Mouse (Mus musculus) megakaryocyte progenitor cell, adult 5-6 weeks (primary cell): Measurements from ENCODE around the gene Zfp423. TPM values are rescaled to one million over a fixed set of nuclear protein-coding genes. Genes with fewer than 3 reads are reported as not detected.
A peak's percentile ranks its signal among the peaks of the same experiment; 100 is the strongest.

ENCODE experiments used
- ATAC-seq: replicated peaks from 2 replicates; pipeline ENCODE4 v1.8.0; 2016; ENCODE audit warnings: mild to moderate bottlenecking, moderate TSS enrichment, inconsistent platforms; ENCODE audit not compliant: poor library complexity
- total RNA-seq, 2 experiments: library from RNA; stranded (forward) in 1 of 2; stranded (reverse) in 1 of 2; fragments of 157-497, 149-512 nt in 1 of 2; fragments of 200-1000 nt in 1 of 2; gene quantifications; 2 replicates each; pipeline versions ENCODE4 v1.2.3 to v1.2.4; 2015 to 2017

Gene Zfp423
- not detected in 2 replicates for total RNA-seq (2015)
- not detected in 2 replicates for total RNA-seq (2017)

- ATAC-seq = no peak
Observed at GRCm38 (mm10) chr8:87959320-87959920, at the start of gene Zfp423. TSS of gene Zfp423 (minus strand) at chr8:87959595.

DNA sequence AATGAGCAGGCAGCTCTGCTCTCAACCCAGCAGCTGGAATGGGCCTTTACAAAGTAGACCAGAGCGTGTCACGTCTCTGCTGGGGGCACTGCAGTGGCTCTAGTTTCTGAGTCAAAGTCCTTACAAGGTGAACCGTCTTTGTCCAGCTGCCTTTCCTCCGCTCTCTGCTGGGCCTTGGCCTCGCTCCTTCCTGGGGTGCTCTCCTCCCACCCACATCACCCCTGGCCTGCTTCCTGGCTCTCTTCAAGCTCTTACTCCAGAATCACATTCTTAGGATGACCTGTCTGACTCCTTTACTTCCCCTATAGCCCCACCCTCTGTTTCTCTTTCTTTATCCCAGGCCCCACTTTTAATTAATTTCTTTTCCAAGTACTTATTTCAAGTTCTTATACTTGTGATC, 47.4 kb upstream of the Zfp423 start:
- no peak for ATAC-seq

GRCm38 (mm10) chr8:87984778-87985177, 25.4 kb upstream of the Zfp423 start:
- ATAC-seq = no peak

GRCm38 (mm10) chr8:87984032-87984431, 24.6 kb upstream of the Zfp423 start:
- no peak for ATAC-seq

DNA sequence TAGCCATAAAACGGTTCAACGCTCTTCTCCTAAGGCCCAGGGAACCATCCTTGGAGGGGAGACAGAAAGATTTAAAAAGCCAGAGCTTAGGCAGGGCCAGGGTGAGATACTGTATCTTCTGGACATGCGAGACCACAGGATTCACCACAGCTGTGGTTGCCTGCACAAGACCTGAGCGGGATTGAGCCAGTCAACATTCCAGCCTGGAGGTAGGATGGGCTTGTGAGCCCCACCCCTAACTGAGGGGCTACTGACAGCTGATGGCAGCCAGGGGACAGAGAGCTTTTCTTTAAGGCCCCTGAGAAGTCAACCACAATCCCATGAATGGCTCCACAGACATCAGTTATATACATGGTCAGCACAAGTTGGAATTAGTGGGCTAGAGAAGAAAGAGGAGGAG, 23.5 kb upstream of the Zfp423 start:
- ATAC-seq = no peak

DNA sequence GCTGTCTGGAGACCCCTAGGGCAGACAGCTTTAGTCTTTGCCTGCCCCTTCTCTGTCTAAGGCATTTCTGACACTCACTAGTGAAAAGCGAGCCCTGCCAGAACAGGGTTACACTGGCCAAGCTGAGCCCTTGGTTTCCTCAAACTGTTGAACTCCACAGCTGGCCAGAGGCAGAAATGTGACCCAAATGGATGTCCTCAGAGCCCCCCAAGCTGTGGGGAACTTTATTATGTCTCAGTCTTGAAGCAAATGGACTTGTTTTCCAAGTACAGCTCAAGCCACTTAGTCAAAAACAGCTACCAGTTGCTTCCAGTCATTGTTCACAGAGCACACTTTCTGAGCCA, 16.0 kb upstream of the Zfp423 start:
- ATAC-seq = no peak

- ATAC-seq = no peak
Observed at GRCm38 (mm10) chr8:87974759-87975465, 15.5 kb upstream of the Zfp423 start.

DNA sequence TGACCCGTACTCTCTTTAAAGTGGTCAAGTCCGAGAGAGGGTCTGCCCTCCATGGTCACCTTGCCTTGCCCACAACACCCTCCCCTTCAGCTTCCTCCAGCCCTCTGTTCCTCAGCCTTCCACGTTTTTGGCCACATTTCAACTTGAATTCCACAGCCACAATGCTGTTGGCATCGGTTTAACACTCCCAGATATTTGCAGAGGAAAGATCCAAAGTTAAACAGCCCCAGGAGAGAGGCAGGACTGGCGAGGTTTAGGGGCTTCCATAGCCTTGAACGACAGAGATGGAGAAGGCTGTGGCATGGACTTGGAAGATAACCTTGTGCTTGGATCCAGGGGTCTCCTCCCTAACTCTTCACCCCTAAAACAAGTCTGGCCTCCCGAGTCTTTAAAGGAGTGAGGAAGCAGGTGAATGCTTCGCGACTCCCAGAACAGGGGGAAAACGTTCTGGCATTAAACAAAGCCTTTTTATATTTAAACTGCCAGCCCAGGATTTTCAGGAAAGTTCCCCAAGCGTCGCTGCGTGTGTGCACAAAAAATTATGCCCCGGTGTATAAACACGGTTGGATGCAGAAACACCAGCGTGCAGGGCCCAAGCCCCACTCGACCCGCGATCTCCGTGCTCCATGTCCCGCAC, 14.8 kb upstream of the Zfp423 start:
- ATAC-seq = no peak

DNA sequence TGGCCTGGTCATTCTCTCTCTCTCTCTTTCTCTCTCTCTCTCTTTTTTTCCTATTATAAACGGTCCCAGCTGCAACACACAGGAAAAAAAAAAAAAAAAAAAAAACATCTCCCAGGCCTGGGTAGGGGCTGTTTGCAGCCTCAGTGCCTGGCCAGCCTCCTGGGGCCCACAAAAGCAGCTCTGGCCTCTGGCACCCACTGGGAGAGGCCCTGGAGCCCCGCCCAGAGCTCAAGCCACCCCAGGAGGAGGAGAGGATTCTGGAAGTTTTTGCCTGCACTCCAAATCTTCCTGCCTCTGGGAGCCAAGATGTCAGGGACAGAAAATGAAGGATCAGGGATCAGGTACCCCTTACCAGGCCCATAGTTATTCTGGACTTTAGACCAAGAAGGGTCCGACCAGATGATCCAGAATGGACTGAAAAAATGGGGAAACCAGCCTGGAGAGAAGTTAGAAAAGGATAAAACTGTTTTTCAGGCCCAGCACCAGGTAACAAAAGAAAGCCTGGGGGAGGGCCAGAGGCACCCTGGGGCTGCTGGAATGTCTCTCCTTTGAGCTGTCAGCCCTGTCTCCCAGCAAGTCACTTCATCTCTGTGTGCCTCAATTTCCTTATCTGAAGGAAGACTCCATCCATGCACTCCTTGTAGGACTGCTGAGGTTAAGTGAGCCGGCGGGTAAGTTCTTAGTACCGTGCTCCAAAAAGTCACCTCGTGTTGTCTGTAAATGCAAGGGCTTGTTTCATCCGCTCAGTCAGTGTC, 8.6 kb upstream of the Zfp423 start:
- no peak for ATAC-seq

DNA sequence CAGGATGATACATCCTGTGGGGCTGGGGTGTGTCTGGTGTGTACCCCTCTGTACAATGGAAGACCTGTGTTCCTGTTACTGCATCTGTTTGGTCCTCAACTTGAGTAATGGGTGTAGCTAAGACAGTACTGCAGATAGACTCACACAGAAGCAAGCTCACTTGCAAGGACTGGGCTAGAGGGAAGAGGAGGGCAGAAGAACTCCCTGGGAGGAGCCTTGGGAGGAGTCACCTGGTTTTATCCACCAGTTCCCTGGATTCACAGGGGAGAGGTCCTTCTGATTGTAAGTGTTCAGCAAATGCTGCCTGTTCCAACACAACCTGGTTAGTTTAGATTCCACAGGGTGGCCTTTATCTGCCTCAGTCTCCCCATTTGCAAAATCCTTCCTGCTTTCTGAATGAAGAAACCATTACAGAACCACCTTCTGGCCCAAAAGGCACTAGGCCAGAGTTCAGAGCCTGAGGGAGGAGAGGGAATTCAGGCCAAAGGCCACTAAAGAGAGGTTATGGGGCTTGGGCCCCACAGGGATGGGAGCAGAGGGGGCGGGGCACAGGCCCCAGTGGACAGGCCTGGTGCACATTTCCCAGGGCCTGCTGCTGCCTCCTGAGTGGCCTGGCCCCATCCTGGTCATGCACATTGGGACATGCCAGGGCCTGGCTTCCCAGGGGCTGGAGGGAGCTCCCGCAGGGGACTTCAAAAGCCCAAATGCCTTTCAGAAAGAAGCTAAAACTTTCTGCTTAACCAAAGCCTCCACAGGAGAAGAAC, 7.8 kb upstream of the Zfp423 start:
- no peak for ATAC-seq

- no peak for ATAC-seq
Observed at GRCm38 (mm10) chr8:87962514-87963225, 3.3 kb upstream of the Zfp423 start.

GRCm38 (mm10) chr8:87961680-87962513, 2.5 kb upstream of the Zfp423 start:
- no peak for ATAC-seq

DNA sequence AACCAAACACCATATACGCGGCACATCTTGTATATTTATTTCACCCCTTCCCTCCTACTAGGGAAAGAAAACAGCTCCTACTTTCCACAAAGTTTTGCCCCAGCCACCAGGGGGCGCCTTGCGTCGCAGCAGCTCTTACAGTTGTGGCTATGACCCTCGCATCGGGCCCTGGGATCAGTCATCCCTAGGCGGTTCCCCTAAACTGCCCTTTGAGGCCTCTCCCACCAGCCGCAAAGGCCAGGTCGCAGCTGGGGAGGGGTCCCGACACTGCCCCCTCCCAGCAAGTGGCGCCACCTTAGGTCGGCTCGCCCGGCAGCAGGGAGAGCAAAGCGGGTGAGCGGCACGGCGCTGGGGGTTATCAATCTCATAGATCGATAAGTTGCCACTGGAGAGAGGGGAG, 1.7 kb upstream of the Zfp423 start:
- no peak for ATAC-seq

DNA sequence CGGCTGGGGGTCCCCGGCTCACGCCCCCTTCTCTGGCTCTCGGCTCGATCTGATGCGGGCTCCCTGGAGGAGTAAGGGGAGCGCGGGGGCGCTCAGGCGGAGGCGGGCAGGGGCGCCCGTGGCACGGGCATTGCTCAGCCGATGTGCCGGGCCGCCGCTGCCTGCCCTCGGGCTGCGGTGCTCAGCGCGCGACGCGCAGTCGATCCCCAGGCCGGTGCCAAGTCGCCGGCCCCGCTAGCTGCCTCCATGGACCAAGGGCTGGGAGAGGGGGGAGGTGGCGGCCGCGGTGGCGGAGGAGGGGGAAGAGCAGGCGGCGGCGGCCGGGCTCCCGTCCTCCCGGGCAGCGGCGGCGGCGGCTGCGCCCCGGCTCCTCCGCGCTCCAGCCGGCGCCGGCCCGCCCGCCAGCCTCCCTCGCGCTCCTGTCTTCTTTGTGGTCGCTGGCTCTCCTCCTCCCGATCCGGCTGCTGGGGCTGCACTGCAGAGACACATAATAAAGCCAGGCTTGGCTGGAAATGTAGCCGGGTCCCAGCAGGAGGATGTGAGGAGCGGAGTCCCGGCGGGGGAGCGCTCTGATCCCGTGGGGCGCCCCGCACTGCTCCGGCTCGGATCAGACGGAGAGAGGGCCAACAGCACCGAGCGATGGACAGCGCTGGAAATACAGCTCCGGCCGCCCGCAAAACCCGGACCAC, 810 bp upstream of the Zfp423 start:
- ATAC-seq = peak; percentile 36; the same call in 1 of the 2 replicates

DNA sequence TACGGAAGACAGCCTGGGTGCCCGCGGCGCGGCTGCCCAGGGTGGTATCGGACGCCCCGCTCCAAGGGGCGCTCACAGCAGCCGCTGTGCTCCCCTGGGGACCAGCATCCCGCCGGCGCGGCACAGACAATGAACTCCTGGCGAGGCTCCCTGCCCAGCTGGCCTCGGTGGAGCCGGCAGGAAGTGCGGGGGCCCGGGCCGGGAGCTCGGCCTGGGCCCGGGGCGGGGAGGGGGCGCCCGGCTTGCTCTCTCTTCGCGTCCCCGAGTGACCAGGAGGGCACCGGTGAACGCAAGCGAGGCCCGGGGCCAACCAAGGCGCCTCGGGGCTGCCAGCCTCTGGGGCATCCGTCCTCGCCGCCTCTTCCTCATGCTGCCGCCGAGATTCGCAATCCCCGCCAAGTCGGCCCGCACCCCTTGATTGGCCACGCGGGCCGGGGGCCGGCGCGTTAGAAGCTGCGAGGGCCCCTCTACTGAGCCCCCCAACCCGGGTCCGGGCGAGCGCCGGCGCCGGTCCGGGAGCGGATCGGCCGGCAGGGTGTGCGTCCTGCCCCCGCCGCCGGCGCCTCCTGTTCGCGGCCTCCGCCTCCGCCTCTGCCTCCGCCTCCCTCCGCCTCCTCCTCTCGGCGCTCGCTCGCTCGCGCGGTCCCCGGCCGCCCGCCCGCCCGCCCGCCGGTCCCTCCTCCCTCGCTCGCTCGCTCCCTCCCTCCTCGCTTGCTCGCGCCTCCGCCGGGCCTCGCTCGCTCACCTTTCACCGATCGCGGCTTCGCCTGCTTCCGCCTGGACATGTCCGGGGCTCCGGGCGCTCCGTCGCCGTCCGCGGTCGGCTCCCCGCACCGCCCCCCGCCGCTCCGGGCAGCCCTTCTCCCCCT, 710 bp downstream of the Zfp423 start:
- ATAC-seq = peak; percentile 62

DNA sequence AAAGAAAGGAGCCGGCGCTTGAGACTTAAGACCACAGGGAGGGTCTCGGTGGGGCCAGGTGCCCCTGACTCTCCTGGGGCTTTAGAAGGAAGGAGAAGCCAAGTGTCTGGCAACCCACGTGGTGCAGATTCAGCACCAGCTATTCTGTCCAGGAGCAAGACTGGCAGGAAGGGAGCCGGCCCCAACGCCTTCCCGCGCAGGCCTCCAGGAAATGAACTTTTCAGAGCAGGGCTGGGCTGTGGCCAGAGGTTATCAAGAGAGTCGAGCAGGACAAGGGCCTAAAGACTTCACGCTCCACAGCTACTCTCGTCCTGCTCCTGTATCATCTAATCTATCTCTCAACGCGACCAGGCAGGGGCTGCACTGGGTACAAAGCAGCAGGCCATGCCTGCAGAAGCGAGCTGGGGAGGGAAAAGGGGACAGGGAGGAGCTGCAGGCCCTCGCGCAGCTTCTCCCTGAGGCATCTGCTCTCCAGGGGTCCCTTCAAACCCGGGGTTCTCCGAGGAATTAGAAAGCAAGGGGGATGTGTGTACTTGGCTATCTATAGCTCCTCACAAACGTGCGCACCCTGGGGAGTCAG, 1.4 kb downstream of the Zfp423 start:
- ATAC-seq = no peak

DNA sequence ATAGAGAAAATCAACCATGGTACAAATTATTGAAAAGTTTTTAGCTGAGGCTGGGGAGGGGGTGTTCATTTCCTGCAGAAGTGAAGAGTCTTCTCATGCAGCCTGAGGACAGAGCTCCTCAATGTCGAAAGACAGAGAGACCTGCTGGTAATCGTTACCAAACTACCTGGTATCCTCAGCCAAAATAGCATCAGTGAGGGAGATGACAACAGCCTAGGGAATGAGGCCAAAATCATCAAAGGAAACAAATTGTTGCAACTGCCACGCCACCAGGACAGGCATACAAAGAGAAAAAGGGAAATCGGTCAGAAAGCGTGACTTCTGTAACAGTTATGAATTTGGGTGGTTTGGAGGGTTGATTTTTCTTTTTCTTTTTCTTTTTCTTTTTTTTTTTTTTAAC, 3.4 kb downstream of the Zfp423 start:
- ATAC-seq = no peak
